Mouse (Mus musculus) liver, embryonic 14.5 days (tissue): ENCODE data around the gene Tyrp1.

Experiments
- CTCF ChIP-seq: IDR thresholded peaks from 2 replicates; pipeline ENCODE4 v1.5.1; 2016; ENCODE audit warnings: antibody characterized with exemption, low read depth, control low read depth
- EP300 ChIP-seq: IDR thresholded peaks from 2 replicates; pipeline ENCODE4 v1.6.1; 2016; ENCODE audit warnings: antibody characterized with exemption, low read depth

- TF ChIP-seq CTCF: no peak
- no peak for TF ChIP-seq EP300
Observed at GRCm38 (mm10) chr4:80881996-80882599, 48.2 kb downstream of the Tyrp1 start.
